Mouse (Mus musculus) hindbrain, embryonic 10.5 days (tissue): ENCODE measurements around the gene Cdk12. TPM values are rescaled to one million over a fixed set of nuclear protein-coding genes. Genes with fewer than 3 reads are reported as not detected.
A peak's percentile ranks its signal among the peaks of the same experiment; 100 is the strongest.

ENCODE experiments used
- DNase-seq: peaks from one replicate; pipeline ENCODE4 v3.0.0-alpha.2; 2017; ENCODE audit warnings: low spot score
- H3K27ac ChIP-seq: fragments of 300-500 bp; sonication (generic); 2 replicates; pipeline ENCODE4 v1.5.1; 2016; ENCODE audit warnings: mild to moderate bottlenecking, moderate library complexity
- H3K27me3 ChIP-seq: fragments of 300-500 bp; sonication (generic); 2 replicates; pipeline ENCODE4 v1.6.1; 2016; ENCODE audit warnings: mild to moderate bottlenecking; ENCODE audit not compliant: poor library complexity, insufficient read depth, severe bottlenecking
- H3K36me3 ChIP-seq: fragments of 300-500 bp; sonication (generic); 2 replicates; pipeline ENCODE4 v1.6.1; 2016; ENCODE audit warnings: mild to moderate bottlenecking, moderate library complexity
- H3K4me1 ChIP-seq: fragments of 300-500 bp; sonication (generic); replicated peaks from 2 replicates; pipeline ENCODE4 v1.6.1; 2016; ENCODE audit warnings: mild to moderate bottlenecking
- H3K4me3 ChIP-seq: fragments of 300-500 bp; sonication (generic); 2 replicates; pipeline ENCODE4 v1.5.1; 2016; ENCODE audit warnings: mild to moderate bottlenecking, moderate library complexity
- H3K9me3 ChIP-seq: fragments of 300-500 bp; sonication (generic); 2 replicates; pipeline ENCODE4 v1.6.1; 2016; ENCODE audit warnings: mild to moderate bottlenecking, moderate library complexity
- WGBS: fragments of 180-500 bp; shearing (Covaris S2); methylation state at CpG from one replicate; pipeline ENCODE4 v1.1.7; 2016; 5-methylcytosine and 5-hydroxymethylcytosine counted together
- polyA plus RNA-seq: library from polyadenylated mRNA; unstranded; fragments of >200 nt; fragmentation: Nextera tagmentation; extraction: Ambion mirVana; gene quantifications from 2 replicates; pipeline ENCODE4 v1.2.1, GENCODE M21; 2016

Gene Cdk12
- polyA plus RNA-seq, 1 experiment from 2014 or later = 10.2 TPM

- Histone ChIP-seq H3K4me3 (peak overlapping the region; percentile 9; the same call in 1 of the 2 replicates), H3K27me3 (peaks cover 82% of the 10 kb centered on the region), H3K9me3 (no peaks in the 10 kb centered on the region), H3K27ac (no peak overlapping the region), H3K4me1 (peaks cover 59% of the 10 kb centered on the region), H3K36me3 (no peaks in the 10 kb centered on the region)
- DNase-seq = peak; percentile 67
- WGBS = 2% methylated on average over 5 of the region's 5 CpGs
Observed at GRCm38 (mm10) chr11:98296277-98296676, 93.4 kb downstream of the Cdk12 start.

- H3K36me3 ChIP-seq = no peaks in the 10 kb centered on the region
- no peak overlapping the region for H3K4me3 ChIP-seq
- 51% methylated on average over 2 of the region's 2 CpGs for WGBS
- peaks cover 81% of the 10 kb centered on the region for H3K27me3 ChIP-seq
- H3K27ac ChIP-seq = no peak overlapping the region
- DNase-seq = no peak
- peaks cover 65% of the 10 kb centered on the region for H3K4me1 ChIP-seq
- H3K9me3 ChIP-seq = no peaks in the 10 kb centered on the region
Observed at GRCm38 (mm10) chr11:98296916-98297315, 94.1 kb downstream of the Cdk12 start.

- H3K4me1 ChIP-seq = peaks cover 67% of the 10 kb centered on the region
- WGBS = 17% methylated on average over 7 of the region's 7 CpGs
- H3K27me3 ChIP-seq = peaks cover 88% of the 10 kb centered on the region
- DNase-seq = no peak
- H3K4me3 ChIP-seq = peak overlapping the region; percentile 31
- no peaks in the 10 kb centered on the region for H3K9me3 ChIP-seq
- H3K36me3 ChIP-seq = no peaks in the 10 kb centered on the region
- peak overlapping the region; percentile 37 for H3K27ac ChIP-seq
Observed at GRCm38 (mm10) chr11:98297778-98298177, 94.9 kb downstream of the Cdk12 start.

GRCm38 (mm10) chr11:98298484-98299205 lies 95.8 kb downstream of the Cdk12 start:
- no peaks in the 10 kb centered on the region for H3K36me3 ChIP-seq
- 7% methylated on average over 10 of the region's 10 CpGs for WGBS
- H3K4me1 ChIP-seq = peaks cover 67% of the 10 kb centered on the region
- H3K27me3 ChIP-seq = peaks cover 82% of the 10 kb centered on the region
- no peaks in the 10 kb centered on the region for H3K9me3 ChIP-seq
- DNase-seq = no peak
- peak overlapping the region; percentile 37; the same call in 1 of the 2 replicates for H3K27ac ChIP-seq
- H3K4me3 ChIP-seq = peak overlapping the region; percentile 31

GRCm38 (mm10) chr11:98313790-98314323 lies 111.0 kb downstream of the Cdk12 start:
- WGBS = 2% methylated on average over 26 of the region's 26 CpGs
- H3K4me3 ChIP-seq = no peak overlapping the region; the same call in 1 of the 2 replicates
- no peaks in the 10 kb centered on the region for H3K9me3 ChIP-seq
- peaks cover 90% of the 10 kb centered on the region for H3K27me3 ChIP-seq
- no peak overlapping the region for H3K27ac ChIP-seq
- H3K4me1 ChIP-seq = no peaks in the 10 kb centered on the region; the same call in 1 of the 2 replicates
- no peaks in the 10 kb centered on the region for H3K36me3 ChIP-seq
- peak; percentile 72 for DNase-seq

- Histone ChIP-seq H3K4me3 (no peak overlapping the region), H3K4me1 (no peaks in the 10 kb centered on the region; the same call in 1 of the 2 replicates), H3K27me3 (peaks cover 100% of the 10 kb centered on the region), H3K36me3 (no peaks in the 10 kb centered on the region), H3K27ac (no peak overlapping the region), H3K9me3 (no peaks in the 10 kb centered on the region)
- DNase-seq = no peak
- WGBS = 5% methylated on average over 7 of the region's 7 CpGs
Observed at GRCm38 (mm10) chr11:98317479-98317878, 114.6 kb downstream of the Cdk12 start.

- Histone ChIP-seq H3K27me3 (peaks cover 100% of the 10 kb centered on the region), H3K9me3 (no peaks in the 10 kb centered on the region), H3K4me1 (no peaks in the 10 kb centered on the region; the same call in 1 of the 2 replicates), H3K27ac (no peak overlapping the region), H3K4me3 (no peak overlapping the region), H3K36me3 (no peaks in the 10 kb centered on the region)
- no peak for DNase-seq
- 2% methylated on average over 14 of the region's 14 CpGs for WGBS
Observed at GRCm38 (mm10) chr11:98318421-98319116, 115.7 kb downstream of the Cdk12 start.

- 4% methylated on average over 15 of the region's 15 CpGs for WGBS
- Histone ChIP-seq H3K36me3 (no peaks in the 10 kb centered on the region), H3K4me1 (no peaks in the 10 kb centered on the region), H3K9me3 (no peaks in the 10 kb centered on the region), H3K4me3 (no peak overlapping the region), H3K27me3 (peaks cover 100% of the 10 kb centered on the region), H3K27ac (no peak overlapping the region)
- DNase-seq = no peak
Observed at GRCm38 (mm10) chr11:98319120-98319519, 116.3 kb downstream of the Cdk12 start.

- Histone ChIP-seq H3K36me3 (no peaks in the 10 kb centered on the region), H3K27ac (no peak overlapping the region), H3K4me3 (no peak overlapping the region), H3K9me3 (no peaks in the 10 kb centered on the region), H3K4me1 (no peaks in the 10 kb centered on the region), H3K27me3 (peaks cover 100% of the 10 kb centered on the region)
- DNase-seq = no peak
- 14% methylated on average over 4 of the region's 4 CpGs for WGBS
Observed at GRCm38 (mm10) chr11:98319544-98319943, 116.7 kb downstream of the Cdk12 start.

GRCm38 (mm10) chr11:98319944-98320343 lies 117.1 kb downstream of the Cdk12 start:
- WGBS = 2% methylated on average over 2 of the region's 2 CpGs
- Histone ChIP-seq H3K36me3 (no peaks in the 10 kb centered on the region), H3K4me3 (no peak overlapping the region), H3K4me1 (no peaks in the 10 kb centered on the region), H3K27me3 (peaks cover 100% of the 10 kb centered on the region), H3K27ac (no peak overlapping the region), H3K9me3 (no peaks in the 10 kb centered on the region)
- no peak for DNase-seq

GRCm38 (mm10) chr11:98320381-98320780 lies 117.5 kb downstream of the Cdk12 start:
- H3K27ac ChIP-seq = no peak overlapping the region
- H3K36me3 ChIP-seq = no peaks in the 10 kb centered on the region
- no peaks in the 10 kb centered on the region for H3K9me3 ChIP-seq
- H3K4me1 ChIP-seq = no peaks in the 10 kb centered on the region
- 8% methylated on average over 12 of the region's 12 CpGs for WGBS
- no peak for DNase-seq
- H3K27me3 ChIP-seq = peaks cover 100% of the 10 kb centered on the region
- no peak overlapping the region for H3K4me3 ChIP-seq

GRCm38 (mm10) chr11:98320806-98321676 lies 118.2 kb downstream of the Cdk12 start:
- 2% methylated on average over 30 of the region's 30 CpGs for WGBS
- H3K4me3 ChIP-seq = no peak overlapping the region
- H3K27me3 ChIP-seq = peaks cover 100% of the 10 kb centered on the region
- no peaks in the 10 kb centered on the region for H3K9me3 ChIP-seq
- H3K27ac ChIP-seq = no peak overlapping the region
- no peaks in the 10 kb centered on the region for H3K36me3 ChIP-seq
- H3K4me1 ChIP-seq = no peaks in the 10 kb centered on the region
- no peak for DNase-seq
